Mouse (Mus musculus) frontal cortex, postnatal 36 days (tissue): ENCODE data around the gene Hps4.
"Not testable (repeated sequence)": the region's sequence is repeated elsewhere in the genome, so short reads cannot be mapped to it uniquely, and the experiment has no call there.

Experiments used
- DNase-seq, 2 experiments: peaks; one replicate each; pipeline ENCODE4 v3.0.0; 2022; ENCODE audit warnings: low spot score in 2 of 2

Hps4 gene

GRCm38 (mm10) chr5:112402437-112402836, 59.6 kb downstream of the Hps4 start:
- no peak for DNase-seq

- DNase-seq = no peak
These were observed 63.1 kb downstream of the Hps4 start for GRCm38 (mm10) chr5:112406017-112406416.

GRCm38 (mm10) chr5:112409274-112409673, 66.4 kb downstream of the Hps4 start:
- DNase-seq = no peak

GRCm38 (mm10) chr5:112411072-112411471, 68.2 kb downstream of the Hps4 start:
- no peak for DNase-seq

- peak; percentile 61 to 73 for DNase-seq
These were observed 68.8 kb downstream of the Hps4 start for GRCm38 (mm10) chr5:112411514-112412335.

- not testable (repeated sequence) for DNase-seq
These were observed 69.9 kb downstream of the Hps4 start for GRCm38 (mm10) chr5:112412781-112413180.

- no peak for DNase-seq
These were observed 73.8 kb downstream of the Hps4 start for GRCm38 (mm10) chr5:112416673-112417072.

- DNase-seq = no peak
These were observed 75.1 kb downstream of the Hps4 start for GRCm38 (mm10) chr5:112418023-112418422.

- no peak for DNase-seq
These were observed 76.7 kb downstream of the Hps4 start for GRCm38 (mm10) chr5:112419535-112419934.

- DNase-seq = no peak
These were observed 83.8 kb downstream of the Hps4 start for GRCm38 (mm10) chr5:112426635-112427034.

- DNase-seq = peak; percentile 61 to 71
These were observed 84.4 kb downstream of the Hps4 start for GRCm38 (mm10) chr5:112427283-112427682.
